Mouse (Mus musculus) spleen, adult 2 months (tissue): ENCODE measurements around the gene Rps2.

Source experiments
- CTCF ChIP-seq: fragments of 200-500 bp; IDR thresholded peaks from 2 replicates; pipeline ENCODE4 v1.5.1; 2011; ENCODE audit warnings: mild to moderate bottlenecking, inconsistent platforms; ENCODE audit not compliant: insufficient read depth, insufficient read length, insufficient replicate concordance; ENCODE audit errors: extremely low read depth
- POLR2A ChIP-seq: fragments of 200-500 bp; IDR thresholded peaks from 2 replicates; pipeline ENCODE4 v1.6.1; 2011; ENCODE audit warnings: low read depth, low read length, inconsistent platforms

GRCm38 (mm10) chr17:24725637-24726390 is 7.9 kb downstream of the Rps2 start:
- TF ChIP-seq CTCF, result no peak
- TF ChIP-seq POLR2A, result no peak
